Mouse (Mus musculus) central nervous system, embryonic 11.5 days (tissue): ENCODE data around the gene Mrpl23. TPM values are rescaled to one million over a fixed set of nuclear protein-coding genes. Genes with fewer than 3 reads are reported as not detected.

Source experiments
- polyA plus RNA-seq: library from polyadenylated mRNA; depleted of rRNA; stranded (reverse); fragments of >200 nt; gene quantifications from 2 replicates; pipeline ENCODE4 v1.2.3, GENCODE M21; 2012; rRNA removed

Mrpl23 gene
- polyA plus RNA-seq, result 77.1 and 103 TPM in 2 replicates

GRCm38 (mm10) chr7:142532671-142533058 is at the start of gene Mrpl23:
Gene Mrpl23 (plus strand): TSS chr7:142532686.

GRCm38 (mm10) chr7:142498575-142498974 is 33.9 kb upstream of the Mrpl23 start, which contains the start of gene Tnnt3:
Gene Tnnt3 (plus strand): TSS chr7:142498836.

Other genes starting within 250 kb of the Mrpl23 start
- gene Krtap5-1, start 235.6 kb upstream of the Mrpl23 start, polyA plus RNA-seq, result not detected in 2 replicates
- not detected in 2 replicates for gene Krtap5-4, start 229.1 kb upstream of the Mrpl23 start, polyA plus RNA-seq
- 0.32 and 0.62 TPM in 2 replicates for gene Ifitm10, start 158.9 kb upstream of the Mrpl23 start, polyA plus RNA-seq
- gene Gm49369, start 150.0 kb upstream of the Mrpl23 start, polyA plus RNA-seq, result 42.8 TPM in 1 of 2 replicates, not detected in the other
- 73.0 and 126 TPM in 2 replicates for gene Ctsd, start 144.6 kb upstream of the Mrpl23 start, polyA plus RNA-seq
- 0.34 and 0.88 TPM in 2 replicates for gene Syt8, start 97.8 kb upstream of the Mrpl23 start, polyA plus RNA-seq
- gene Tnni2, start 90.9 kb upstream of the Mrpl23 start, polyA plus RNA-seq, result 3.3 and 5.1 TPM in 2 replicates
- 20.5 and 42.6 TPM in 2 replicates for gene Lsp1, start 71.9 kb upstream of the Mrpl23 start, polyA plus RNA-seq
- gene Tnnt3, start 33.9 kb upstream of the Mrpl23 start, polyA plus RNA-seq, result 2.6 and 6.1 TPM in 2 replicates
- 502 and 1,447 TPM in 2 replicates for gene Igf2, start 134.1 kb downstream of the Mrpl23 start, polyA plus RNA-seq
- 0.16 TPM in 1 of 2 replicates, not detected in the other for gene Gm49394, start 137.3 kb downstream of the Mrpl23 start, polyA plus RNA-seq
- not detected in 2 replicates for gene Ins2, start 210.7 kb downstream of the Mrpl23 start, polyA plus RNA-seq